Mouse (Mus musculus) erythroblast, embryonic 14.5 days (primary cell): Measurements from ENCODE around the gene Fzd7. TPM values are rescaled to one million over a fixed set of nuclear protein-coding genes. Genes with fewer than 3 reads are reported as not detected.

ENCODE experiments used
- H3K27me3 ChIP-seq: 2 replicates; pipeline ENCODE4 v1.6.1; 2012; ENCODE audit warnings: inconsistent platforms; ENCODE audit not compliant: control insufficient read depth
- H3K36me3 ChIP-seq: 2 replicates; pipeline ENCODE4 v1.6.1; 2012; ENCODE audit warnings: mild to moderate bottlenecking, inconsistent platforms; ENCODE audit not compliant: control insufficient read depth
- H3K4me1 ChIP-seq: 2 replicates; pipeline ENCODE4 v1.6.1; 2012; ENCODE audit warnings: inconsistent platforms; ENCODE audit not compliant: control insufficient read depth
- H3K4me3 ChIP-seq: replicated peaks from 2 replicates; pipeline ENCODE3; 2012; ENCODE audit warnings: moderate library complexity, mild to moderate bottlenecking, inconsistent platforms
- H3K9me3 ChIP-seq: 2 replicates; pipeline ENCODE4 v1.6.1; 2012; ENCODE audit warnings: low read length, inconsistent platforms, mixed read lengths; ENCODE audit not compliant: control insufficient read depth
- GATA1 ChIP-seq: IDR thresholded peaks from 2 replicates; pipeline ENCODE4 v1.6.1; 2012; ENCODE audit warnings: low read length, inconsistent platforms, mixed read lengths
- TAL1 ChIP-seq: IDR thresholded peaks from 3 replicates; pipeline ENCODE4 v1.6.1; 2012; ENCODE audit warnings: low read length, inconsistent platforms, mixed read lengths
- polyA plus RNA-seq: library from polyadenylated mRNA; stranded (reverse); fragments of >175 nt; gene quantifications from 2 replicates; pipeline ENCODE4 v1.2.3, GENCODE M21; 2012

Gene Fzd7
- polyA plus RNA-seq, 1 experiment: 0.02 TPM

GRCm38 (mm10) chr1:59464696-59465639 lies 17.3 kb upstream of the Fzd7 start:
- no peaks in the 10 kb centered on the region for H3K9me3 ChIP-seq
- no peak overlapping the region for H3K4me3 ChIP-seq
- H3K36me3 ChIP-seq: no peaks in the 10 kb centered on the region
- TF ChIP-seq TAL1: no peak
- no peak for TF ChIP-seq GATA1
- H3K4me1 ChIP-seq: no peaks in the 10 kb centered on the region
- H3K27me3 ChIP-seq: no peaks in the 10 kb centered on the region

- Histone ChIP-seq H3K36me3 (no peaks in the 10 kb centered on the region), H3K4me1 (no peaks in the 10 kb centered on the region), H3K4me3 (no peak overlapping the region), H3K27me3 (no peaks in the 10 kb centered on the region), H3K9me3 (no peaks in the 10 kb centered on the region)
- no peak for TF ChIP-seq GATA1
- no peak for TF ChIP-seq TAL1
Measured at GRCm38 (mm10) chr1:59465640-59466008, 16.6 kb upstream of the Fzd7 start.

- no peaks in the 10 kb centered on the region for H3K4me1 ChIP-seq
- H3K27me3 ChIP-seq: no peaks in the 10 kb centered on the region
- H3K36me3 ChIP-seq: no peaks in the 10 kb centered on the region
- H3K4me3 ChIP-seq: no peak overlapping the region
- TF ChIP-seq GATA1: no peak
- TF ChIP-seq TAL1: no peak
- H3K9me3 ChIP-seq: no peaks in the 10 kb centered on the region
Measured at GRCm38 (mm10) chr1:59469170-59469569, 13.1 kb upstream of the Fzd7 start.

DNA sequence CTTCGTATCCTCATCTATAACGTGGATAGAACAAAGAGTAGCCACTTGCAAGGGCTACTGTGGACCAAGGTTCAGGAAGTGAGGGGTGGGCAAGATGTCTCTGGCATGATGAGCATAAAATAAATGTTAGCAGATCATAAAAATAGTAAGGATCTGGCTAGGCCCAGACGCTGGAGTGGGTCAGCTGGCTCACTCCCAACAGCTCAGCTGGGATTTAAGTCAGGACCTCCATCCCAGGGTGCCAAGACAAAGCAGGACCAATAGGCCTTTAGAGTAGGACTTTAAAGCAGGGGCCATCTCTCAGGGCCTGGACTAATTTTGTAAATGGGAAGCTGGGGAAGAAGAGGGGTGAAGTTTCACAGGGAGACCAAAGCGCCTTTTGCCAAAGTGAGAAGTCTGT lies 11.5 kb upstream of the Fzd7 start:
- Histone ChIP-seq H3K36me3 (no peaks in the 10 kb centered on the region), H3K27me3 (no peaks in the 10 kb centered on the region), H3K4me3 (no peak overlapping the region), H3K4me1 (no peaks in the 10 kb centered on the region), H3K9me3 (no peaks in the 10 kb centered on the region)
- TF ChIP-seq GATA1 (no peak), TAL1 (no peak)

DNA sequence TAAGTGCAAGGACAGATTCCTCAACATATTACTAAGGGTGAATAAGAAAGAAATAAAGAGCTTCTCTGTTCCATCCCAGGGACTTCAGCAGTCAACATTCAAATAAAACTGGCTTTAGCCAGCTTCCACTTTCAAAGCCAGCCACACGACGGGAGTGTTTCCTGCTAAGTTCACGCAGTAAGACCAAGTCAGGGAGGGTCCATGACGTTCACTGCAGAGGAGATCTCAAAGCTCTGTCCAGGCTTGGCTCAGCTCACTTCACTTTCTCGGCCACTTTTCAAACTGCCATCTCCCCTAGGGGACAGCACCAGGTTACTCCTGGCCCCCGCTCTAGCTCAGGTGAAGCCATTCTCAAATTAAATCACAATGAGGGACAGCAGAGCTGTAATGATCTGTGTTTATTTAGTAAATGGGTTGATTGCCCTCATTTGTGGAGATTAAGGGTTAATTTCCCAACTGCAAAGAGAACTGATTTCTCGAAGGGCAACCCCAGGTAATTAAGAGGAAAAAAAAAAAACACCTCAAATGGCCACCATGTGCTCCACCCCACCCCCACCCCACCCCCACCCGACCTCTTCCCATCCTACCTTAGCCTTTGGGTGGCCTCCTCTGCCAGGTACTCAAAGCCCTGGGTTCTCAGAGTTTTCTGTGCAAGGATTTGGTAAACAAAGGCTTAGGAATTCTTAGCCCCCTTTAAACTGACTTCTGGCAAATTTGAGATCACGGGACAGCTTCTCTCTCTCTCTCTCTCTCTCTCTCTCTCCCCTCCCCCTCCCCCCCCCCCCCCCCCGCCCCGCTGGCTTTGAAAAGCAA lies 9.7 kb upstream of the Fzd7 start:
- no peaks in the 10 kb centered on the region for H3K27me3 ChIP-seq
- no peak overlapping the region for H3K4me3 ChIP-seq
- no peaks in the 10 kb centered on the region for H3K4me1 ChIP-seq
- TF ChIP-seq TAL1: no peak
- no peak for TF ChIP-seq GATA1
- H3K36me3 ChIP-seq: no peaks in the 10 kb centered on the region
- no peaks in the 10 kb centered on the region for H3K9me3 ChIP-seq

GRCm38 (mm10) chr1:59473181-59473555 lies 9.1 kb upstream of the Fzd7 start:
- no peak for TF ChIP-seq GATA1
- TF ChIP-seq TAL1: no peak
- no peaks in the 10 kb centered on the region for H3K9me3 ChIP-seq
- H3K27me3 ChIP-seq: no peaks in the 10 kb centered on the region
- no peaks in the 10 kb centered on the region for H3K4me1 ChIP-seq
- H3K4me3 ChIP-seq: no peak overlapping the region
- H3K36me3 ChIP-seq: no peaks in the 10 kb centered on the region

DNA sequence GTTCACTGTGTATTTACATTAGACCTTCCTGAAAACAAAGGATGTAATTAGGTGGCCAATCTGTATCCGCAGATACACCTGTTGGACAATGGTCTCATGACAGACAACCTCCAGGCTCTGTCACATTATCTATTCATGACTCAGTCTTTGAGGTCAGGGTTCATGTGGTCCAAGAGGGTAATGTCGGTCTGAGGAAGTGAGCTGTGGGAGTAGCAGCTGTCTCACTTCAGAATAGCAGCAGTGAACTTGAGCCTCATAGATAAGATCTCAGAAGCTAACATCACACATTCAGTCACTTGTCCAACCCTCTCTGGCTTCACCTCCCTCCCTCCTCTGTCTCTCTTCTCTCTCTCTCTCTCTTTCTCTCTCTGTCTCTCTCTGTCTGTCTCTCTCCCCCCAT lies 6.6 kb upstream of the Fzd7 start:
- no peaks in the 10 kb centered on the region for H3K9me3 ChIP-seq
- no peaks in the 10 kb centered on the region for H3K4me1 ChIP-seq

GRCm38 (mm10) chr1:59478911-59479310 lies 3.3 kb upstream of the Fzd7 start:
- Histone ChIP-seq H3K4me1 (peaks cover 29% of the 10 kb centered on the region), H3K4me3 (no peak overlapping the region)
- no peak for TF ChIP-seq GATA1
- TF ChIP-seq TAL1: no peak

More for the DNA sequence above, 6.6 kb upstream of the Fzd7 start:
- Histone ChIP-seq H3K27me3 (no peaks in the 10 kb centered on the region), H3K4me3 (no peak overlapping the region), H3K36me3 (no peaks in the 10 kb centered on the region)
- TF ChIP-seq GATA1 (0 out of 2 replicates have a peak, but pooled peaks have one; percentile 6), TAL1 (no peak)

DNA sequence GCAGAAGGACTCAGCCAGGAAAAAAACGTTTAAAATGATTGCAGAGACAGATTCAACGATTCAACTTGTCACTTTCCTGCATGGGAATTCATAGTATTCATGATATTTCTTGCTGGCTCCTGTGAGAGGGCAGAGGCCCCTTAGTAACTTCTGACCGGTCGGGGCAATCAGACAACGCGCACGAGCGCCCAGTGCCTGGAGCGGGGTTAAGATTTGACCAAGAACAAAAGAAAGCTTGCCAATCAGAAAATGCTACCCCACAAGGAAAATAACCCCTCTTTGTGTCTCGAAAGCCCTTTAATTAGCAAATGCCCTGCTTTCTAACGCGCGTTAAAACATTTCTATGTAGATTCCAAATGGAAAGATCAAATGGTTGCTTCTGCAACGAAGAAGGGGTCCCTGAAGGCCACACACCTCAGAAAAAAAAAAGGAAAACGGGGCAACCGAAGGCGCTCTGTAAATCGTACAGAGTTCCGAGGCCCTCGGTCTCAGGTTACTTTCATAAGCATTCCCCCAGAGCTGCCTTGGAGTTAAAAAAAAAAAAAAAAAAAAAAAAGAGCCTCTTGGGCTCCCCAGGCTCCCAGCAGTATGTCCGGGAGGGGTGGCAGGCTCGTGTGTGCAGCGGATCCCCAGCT lies 1.3 kb upstream of the Fzd7 start:
- H3K4me1 ChIP-seq: peaks cover 40% of the 10 kb centered on the region
- H3K36me3 ChIP-seq: peaks cover 2% of the 10 kb centered on the region; the same call in 1 of the 2 replicates
- peak overlapping the region; percentile 68 for H3K4me3 ChIP-seq
- H3K27me3 ChIP-seq: peaks cover 38% of the 10 kb centered on the region
- no peak for TF ChIP-seq TAL1
- no peak for TF ChIP-seq GATA1
- no peaks in the 10 kb centered on the region for H3K9me3 ChIP-seq

More at GRCm38 (mm10) chr1:59478911-59479310, 3.3 kb upstream of the Fzd7 start:
- no peaks in the 10 kb centered on the region for H3K9me3 ChIP-seq
- H3K36me3 ChIP-seq: peaks cover 2% of the 10 kb centered on the region; the same call in 1 of the 2 replicates
- H3K27me3 ChIP-seq: peaks cover 29% of the 10 kb centered on the region
